Mouse (Mus musculus): Measurements from ENCODE around the gene Acta2.
A peak's percentile ranks its signal among the peaks of the same experiment; 100 is the strongest.

The Acta2 gene

GRCm38 (mm10) chr19:34254880-34255681 lies at the start of gene Acta2:
Gene Acta2 (minus strand): TSS chr19:34255590.
- no peak for DNase-seq (ENCODE audit: low read depth in 2 of 2, low spot score in 2 of 2)

DNA sequence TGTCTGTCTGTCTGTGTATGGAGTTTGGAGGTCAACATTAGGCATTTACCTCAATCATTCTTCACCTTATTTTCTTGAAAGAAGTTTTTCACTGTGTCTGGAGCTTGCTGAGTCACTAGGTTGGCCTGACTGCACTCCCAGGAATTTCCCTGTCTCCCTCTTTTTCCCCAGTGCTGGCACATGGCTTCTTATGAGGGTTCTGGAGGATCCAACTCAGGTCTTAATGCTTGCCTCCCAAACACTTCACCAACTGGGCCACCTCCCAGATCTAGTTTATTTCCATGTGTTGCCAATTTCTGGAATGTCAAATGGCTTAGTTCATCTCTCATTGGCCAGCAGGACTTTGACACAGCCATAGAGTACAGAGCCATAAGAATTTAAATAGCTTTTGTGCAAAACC lies 49.5 kb upstream of the Acta2 start:
- DNase-seq (ENCODE audit: low read depth in 2 of 2, low spot score in 2 of 2), result no peak

- no peak for DNase-seq (ENCODE audit: low read depth in 2 of 2, low spot score in 2 of 2)
Observed at GRCm38 (mm10) chr19:34300430-34300829, 45.0 kb upstream of the Acta2 start.

GRCm38 (mm10) chr19:34299229-34299628 lies 43.8 kb upstream of the Acta2 start:
- DNase-seq (ENCODE audit: low read depth in 2 of 2, low spot score in 2 of 2), result no peak

DNA sequence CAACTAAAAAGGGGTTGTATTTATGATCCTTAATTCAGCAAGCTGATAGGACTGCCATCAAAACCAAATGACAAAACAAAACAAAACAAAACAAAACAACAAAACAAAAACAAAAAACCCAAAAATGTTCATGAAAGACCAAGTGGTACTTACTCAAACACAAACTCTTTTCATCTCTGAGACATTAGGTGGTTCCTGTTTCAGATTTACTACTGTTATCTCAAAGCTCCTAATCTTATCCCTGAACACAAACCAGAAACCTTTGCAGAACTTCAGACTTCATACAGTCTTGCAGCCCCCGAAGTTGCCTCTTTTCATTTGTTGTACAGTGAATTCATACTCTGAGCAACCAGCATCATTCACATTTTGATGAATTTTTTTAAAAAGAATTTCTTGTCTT lies 43.1 kb upstream of the Acta2 start:
- DNase-seq (ENCODE audit: low read depth in 2 of 2, low spot score in 2 of 2), result no peak

DNA sequence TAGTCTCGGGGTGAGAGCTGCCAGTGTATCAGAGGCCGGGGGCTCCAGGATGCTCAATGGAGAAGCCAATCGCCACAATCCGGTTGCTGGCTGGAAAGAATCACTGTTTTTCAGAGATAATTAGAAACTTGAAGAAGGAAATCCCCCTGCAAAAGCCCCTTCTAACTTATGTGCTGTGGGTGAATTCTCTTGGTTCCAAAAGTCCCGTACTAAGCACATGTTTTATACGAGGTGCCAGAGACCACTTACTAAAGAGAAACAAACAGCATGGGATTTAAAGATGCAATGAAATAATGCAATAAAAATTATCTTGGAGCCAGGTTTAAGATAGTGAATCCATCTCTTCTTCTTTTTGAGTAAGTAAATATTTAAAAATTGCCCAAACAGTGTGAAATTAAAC lies 40.1 kb upstream of the Acta2 start:
- no peak for DNase-seq (ENCODE audit: low read depth in 2 of 2, low spot score in 2 of 2)

DNA sequence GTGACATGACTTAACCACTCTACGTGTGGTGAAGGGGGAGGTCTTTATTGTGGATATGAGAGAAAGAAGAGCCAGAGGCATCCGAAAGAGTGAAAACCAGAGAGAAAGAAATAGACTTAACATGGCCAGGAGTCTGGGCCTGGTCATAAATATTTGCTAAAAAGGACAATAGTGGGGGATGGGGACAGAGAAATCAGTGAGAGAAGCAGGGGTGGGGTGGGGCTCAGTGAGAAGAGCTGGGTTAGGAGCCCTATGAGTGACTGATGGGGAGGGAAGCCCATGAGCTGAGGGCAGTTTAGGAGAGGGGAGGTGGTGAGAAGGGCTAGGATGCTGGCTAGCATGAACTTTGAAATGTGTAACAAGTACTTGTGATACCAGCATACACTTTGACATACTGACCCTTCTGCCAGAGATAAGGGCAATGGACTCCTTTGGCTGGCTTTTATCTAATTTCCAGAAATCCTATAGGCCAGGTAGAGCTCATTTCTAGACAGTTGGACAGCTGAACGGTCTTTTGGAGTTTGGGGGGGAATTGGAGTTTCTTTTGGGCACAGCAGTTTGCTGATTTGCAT lies 38.1 kb upstream of the Acta2 start:
- DNase-seq (ENCODE audit: low read depth in 2 of 2, low spot score in 2 of 2), result no peak

DNA sequence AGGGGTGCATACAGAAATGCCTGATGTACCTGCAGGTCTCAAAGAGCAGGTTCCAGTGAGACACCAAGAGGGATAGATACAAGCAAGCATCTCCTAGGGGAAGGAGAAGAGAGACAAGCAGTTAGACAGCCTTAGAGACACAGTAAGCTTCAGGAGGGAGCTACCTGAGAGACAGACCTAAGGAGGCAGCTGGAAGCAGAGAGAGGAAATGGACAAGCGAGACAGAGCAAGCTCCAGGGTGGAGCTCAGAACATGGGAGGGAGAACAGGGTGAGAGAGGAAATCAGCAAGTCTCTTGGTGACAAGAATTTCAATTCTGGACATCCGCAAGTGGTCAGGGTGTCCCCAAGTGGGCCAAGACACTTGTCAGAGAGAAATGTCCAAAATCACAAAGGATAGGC lies 37.3 kb upstream of the Acta2 start:
- DNase-seq (ENCODE audit: low read depth in 2 of 2, low spot score in 2 of 2), result no peak

- DNase-seq (ENCODE audit: low read depth in 2 of 2, low spot score in 2 of 2), result no peak
Observed at GRCm38 (mm10) chr19:34291956-34292355, 36.6 kb upstream of the Acta2 start.

DNA sequence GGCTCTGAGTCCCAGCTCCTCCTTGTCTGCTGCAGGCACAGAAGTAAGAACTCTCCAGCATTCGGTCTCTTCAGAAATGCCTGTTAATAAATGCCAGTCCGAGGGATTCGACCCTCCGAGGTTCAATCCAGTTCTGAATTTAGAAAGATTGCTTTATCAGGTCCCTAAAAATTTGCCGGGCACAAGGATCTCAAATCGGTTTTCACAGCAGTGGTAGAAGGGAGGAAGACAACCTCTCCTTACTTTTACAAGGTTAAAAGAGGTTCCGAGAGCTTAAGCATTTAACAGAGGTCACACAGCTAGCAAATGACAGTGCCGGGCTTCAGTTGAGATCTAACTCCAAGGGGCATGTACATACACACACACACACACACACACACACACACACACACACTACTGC lies 36.0 kb upstream of the Acta2 start:
- DNase-seq (ENCODE audit: low read depth in 2 of 2, low spot score in 2 of 2), result no peak

GRCm38 (mm10) chr19:34290872-34291341 lies 35.5 kb upstream of the Acta2 start:
- no peak for DNase-seq (ENCODE audit: low read depth in 2 of 2, low spot score in 2 of 2)

DNA sequence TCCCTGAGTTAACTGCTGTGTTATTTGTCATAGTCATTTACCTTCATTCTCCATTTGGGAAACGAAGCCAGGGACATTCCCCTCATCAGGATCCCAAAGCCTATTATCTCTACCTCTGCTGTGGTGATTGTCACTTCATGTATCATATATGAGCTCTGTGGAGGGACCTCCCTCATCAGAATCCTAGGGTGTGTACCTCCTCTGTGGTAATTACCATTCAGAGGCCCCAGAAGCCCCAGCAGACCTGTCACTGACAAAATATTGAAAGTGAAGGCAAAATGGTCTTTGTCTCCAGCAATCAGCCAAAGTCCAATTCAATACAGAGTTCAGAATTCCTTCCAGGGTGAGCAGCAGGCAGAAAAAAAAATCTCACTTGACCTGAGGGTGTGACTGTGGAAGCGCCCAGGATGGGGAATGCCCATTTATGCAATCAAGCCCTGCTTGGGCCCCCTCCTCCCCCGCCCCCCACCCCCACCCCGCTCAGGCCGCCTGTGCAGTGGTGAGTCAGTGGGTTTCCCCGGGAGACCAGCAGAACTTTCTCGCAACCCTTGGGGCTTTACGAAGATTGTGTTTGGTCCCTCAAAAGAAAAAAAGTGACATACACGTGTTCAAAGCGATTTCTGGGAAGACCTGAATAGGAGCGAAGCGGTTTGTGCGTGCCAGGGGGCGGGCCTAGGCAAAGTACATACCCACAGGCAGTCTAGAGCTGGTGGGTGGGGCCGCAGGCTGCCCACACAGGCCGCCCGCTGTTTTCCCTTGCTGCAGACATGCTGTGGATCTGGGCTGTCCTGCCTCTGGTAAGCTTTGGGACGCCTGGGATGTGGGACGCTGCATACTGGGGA lies 34.8 kb upstream of the Acta2 start, which contains the start of gene Fas:
Gene Fas (plus strand): TSS at position 719 of the 842 bp plus-strand sequence.
- DNase-seq (ENCODE audit: low read depth in 2 of 2, low spot score in 2 of 2), result peak; percentile 46 to 61

DNA sequence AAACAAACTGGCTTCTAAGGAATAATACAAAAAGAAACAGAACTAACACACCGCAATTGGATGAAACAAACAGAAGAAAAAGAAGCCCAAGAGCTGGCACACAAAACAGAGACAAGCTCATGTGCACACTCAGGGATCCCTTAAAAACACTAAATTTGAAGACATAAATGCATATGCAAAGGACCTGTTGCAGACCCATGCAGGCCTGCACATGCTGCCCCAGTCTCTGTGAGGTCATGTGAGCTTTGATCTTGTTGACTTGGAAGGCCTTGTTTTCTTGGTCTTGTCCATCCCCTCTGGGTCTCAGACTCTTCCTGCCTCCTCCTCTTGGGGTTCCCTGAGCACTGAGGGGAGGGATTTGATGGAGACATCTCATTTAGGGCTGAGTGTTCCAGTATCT lies 33.3 kb upstream of the Acta2 start:
- DNase-seq (ENCODE audit: low read depth in 2 of 2, low spot score in 2 of 2), result no peak

DNA sequence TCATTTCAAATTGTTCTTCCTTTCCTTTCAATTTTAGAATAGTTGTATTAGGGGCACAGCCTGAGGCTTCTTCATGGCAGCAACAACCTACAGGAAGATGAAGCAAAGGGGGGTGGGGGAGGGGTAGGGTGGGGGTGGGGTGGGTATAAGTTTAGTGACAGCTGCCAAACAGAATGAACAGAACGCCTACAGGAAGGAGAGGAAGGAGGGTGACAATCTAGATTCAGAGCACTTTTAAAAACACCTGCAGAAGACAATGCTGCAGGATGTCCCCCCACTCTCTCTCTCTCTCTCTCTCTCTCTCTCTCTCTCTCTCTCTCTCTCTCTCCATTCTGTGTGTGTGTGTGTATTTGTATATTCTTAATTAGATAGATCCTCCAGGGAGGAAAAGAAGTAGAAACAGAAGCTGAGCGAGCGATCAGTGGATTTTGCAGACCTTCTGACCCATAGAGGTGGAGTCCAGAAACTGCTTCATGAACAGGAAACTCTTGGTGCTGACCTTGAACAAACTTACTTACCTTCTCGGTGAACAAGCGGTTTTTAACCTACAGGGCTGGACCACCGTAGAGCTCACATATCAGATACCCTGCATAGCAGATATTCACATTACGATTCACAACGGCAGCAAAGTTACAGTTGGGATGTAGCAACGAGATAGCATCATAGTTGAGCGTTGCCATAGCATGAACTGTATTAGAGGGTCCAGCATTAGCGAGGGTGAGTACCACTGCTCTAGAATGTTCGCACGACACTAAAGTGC lies 32.4 kb upstream of the Acta2 start:
- DNase-seq (ENCODE audit: low read depth in 2 of 2, low spot score in 2 of 2), result no peak

- DNase-seq (ENCODE audit: low read depth in 2 of 2, low spot score in 2 of 2), result no peak
Observed at GRCm38 (mm10) chr19:34287221-34287620, 31.8 kb upstream of the Acta2 start.

DNA sequence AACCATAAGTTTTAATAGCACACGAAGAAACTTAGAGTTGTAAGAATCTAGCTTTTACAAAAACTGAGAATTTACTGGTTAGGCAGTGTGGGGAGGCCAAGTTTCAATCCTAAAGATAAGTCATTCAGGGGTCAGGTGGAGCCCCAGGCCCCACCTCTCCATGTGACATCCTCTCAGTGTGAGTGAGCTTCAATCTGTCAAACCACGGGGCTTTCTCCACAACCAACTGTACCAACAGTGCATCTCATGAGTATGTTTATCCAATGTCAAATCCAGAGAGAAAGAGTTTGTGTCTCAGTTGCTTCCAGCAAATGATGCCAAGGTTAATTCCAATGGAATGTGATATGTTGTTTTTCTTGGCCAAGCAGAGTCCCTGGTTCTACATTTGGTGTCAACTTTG lies 29.4 kb upstream of the Acta2 start:
- DNase-seq (ENCODE audit: low read depth in 2 of 2, low spot score in 2 of 2), result no peak

DNA sequence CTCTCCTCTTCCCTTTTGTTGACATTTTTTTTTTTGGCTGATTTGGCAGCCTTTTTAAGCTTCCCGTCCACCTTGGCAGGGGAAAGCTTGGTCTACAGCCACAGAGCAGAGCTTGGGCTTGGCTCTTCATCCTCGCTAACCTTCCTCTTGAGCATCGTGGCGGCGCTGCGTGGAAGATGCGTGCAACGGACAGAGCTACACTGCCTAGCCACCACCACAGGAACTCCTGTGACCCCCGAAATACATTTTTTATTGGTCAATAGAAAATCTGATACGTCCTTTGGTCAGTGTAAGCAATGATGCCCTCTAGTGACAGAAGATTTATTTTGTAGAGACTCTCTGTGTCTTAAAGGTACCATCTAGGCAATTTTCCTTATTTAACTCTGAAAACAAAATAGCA lies 29.0 kb upstream of the Acta2 start:
- no peak for DNase-seq (ENCODE audit: low read depth in 2 of 2, low spot score in 2 of 2)

- DNase-seq (ENCODE audit: low read depth in 2 of 2, low spot score in 2 of 2), result no peak
Observed at GRCm38 (mm10) chr19:34283614-34284013, 28.2 kb upstream of the Acta2 start.

- no peak for DNase-seq (ENCODE audit: low read depth in 2 of 2, low spot score in 2 of 2)
Observed at GRCm38 (mm10) chr19:34278078-34278477, 22.7 kb upstream of the Acta2 start.

DNA sequence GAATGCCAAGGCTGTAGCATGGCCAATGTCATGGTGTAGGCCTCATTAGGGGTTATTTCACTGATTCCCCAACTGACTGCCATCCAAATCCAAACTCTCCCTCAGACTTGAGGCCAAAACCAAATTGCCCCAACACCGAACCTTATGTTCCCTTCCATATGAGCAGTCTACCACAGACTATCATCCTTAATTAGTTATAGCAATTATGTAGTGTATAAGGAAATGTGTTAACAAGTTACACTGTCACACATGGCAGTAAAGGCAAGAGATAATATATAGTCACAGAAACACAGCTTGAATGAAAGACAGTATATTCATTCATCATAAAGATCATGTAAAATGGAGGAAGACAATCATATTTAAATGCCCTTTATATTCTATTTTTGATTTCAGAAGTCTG lies 17.7 kb upstream of the Acta2 start:
- no peak for DNase-seq (ENCODE audit: low read depth in 2 of 2, low spot score in 2 of 2)

DNA sequence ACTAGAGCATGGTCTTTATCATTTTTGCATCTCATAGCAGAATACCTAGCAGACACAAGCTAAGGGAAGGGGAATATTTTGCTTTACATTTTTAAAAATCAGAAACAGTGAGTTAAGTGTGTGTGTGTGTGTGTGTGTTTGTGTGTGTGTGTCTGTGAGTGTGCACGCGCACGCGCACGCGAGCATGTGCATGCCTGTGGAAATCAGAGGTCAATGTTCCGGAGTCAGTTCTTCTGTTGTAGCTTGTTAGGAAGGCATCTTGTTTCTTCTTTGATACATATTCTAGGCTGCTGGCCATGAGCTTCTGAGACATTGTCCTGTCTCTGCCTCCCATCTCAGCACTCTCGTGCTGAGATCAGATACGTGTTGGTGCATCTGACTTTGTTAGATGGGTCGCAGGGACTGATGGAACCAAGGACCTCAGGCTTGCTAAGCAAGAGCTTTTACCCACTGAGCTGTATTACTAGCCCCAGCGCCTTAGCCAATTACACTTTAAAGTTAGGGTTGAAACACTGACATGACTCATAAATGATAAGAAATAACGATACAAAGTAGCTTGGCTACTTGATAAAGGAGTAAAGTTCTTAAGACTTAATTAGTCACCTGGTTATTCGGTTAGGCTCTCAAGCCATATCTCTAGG lies 15.6 kb upstream of the Acta2 start:
- no peak for DNase-seq (ENCODE audit: low read depth in 2 of 2, low spot score in 2 of 2)
